Mouse (Mus musculus): ENCODE results near the gene D16Ertd472e. TPM values are rescaled to one million over a fixed set of nuclear protein-coding genes. Genes with fewer than 3 reads are reported as not detected.

The D16Ertd472e gene
- 4.9 and 5.8 TPM in 2 replicates for polyA plus RNA-seq (2012; rRNA removed)

DNA sequence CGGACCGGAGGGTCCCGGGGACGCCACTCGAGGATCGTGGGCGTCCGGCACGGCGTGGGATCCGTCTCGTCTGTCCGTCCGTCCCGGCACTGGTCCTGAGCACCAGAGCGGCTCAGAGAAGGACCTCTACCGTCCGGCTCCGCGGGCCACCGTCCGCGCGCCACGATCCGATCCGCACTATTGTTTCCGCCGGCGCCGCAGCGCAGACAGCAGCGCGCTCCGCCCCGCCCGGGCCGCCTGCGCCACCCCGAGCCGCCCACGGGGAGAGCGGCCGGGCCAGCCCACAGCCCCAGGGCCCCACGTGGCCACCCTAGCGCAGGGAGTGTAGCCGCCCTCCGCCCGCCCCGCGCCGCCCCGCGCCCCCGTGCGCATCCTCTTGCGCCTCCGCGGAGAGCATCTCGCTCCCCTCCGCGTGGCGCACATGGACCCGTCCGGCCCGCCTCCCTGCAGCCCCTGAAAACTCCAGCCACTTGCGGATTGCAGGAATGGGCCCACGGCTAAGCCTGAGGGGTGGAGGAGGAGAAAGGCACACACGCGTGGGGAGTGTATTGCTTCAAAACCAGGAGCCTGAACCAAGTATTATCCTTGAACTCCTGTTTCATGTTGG lies at the start of gene D16Ertd472e:
TSS of gene D16Ertd472e (minus strand) at position 231 of the 607 bp plus-strand sequence.

Other genes starting within 250 kb of the D16Ertd472e start
- gene Btg3, start 199.5 kb downstream of the D16Ertd472e start, polyA plus RNA-seq (2012; rRNA removed): 8.1 and 9.4 TPM in 2 replicates